Comparison of ENCODE assay signal across 12 mouse cellular contexts in genomic region chr1:180300997-180301396, GRCm38 (mm10).
"Had no signal": no experiment of that assay in that cellular context is flagged by ENCODE, and none has a peak within 500 bp of the region (broad histone marks: within the 10 kb centered on the region; RNA-seq: fewer than 3 reads in every experiment).

No protein-coding gene starts in this region.

- H3K27ac ChIP-seq: left cerebral cortex, adult 2 months; limb, embryonic 12.5 days; lung, embryonic 15.5 days; midbrain, embryonic 12.5 days had no signal

- DNase-seq: kidney, adult 8-10 months; kidney, postnatal 25 days; liver; liver, embryonic 13.5 days; liver, postnatal 0 days; right cerebral cortex, adult 18-20 months; right cerebral cortex, postnatal 25 days; thymus, postnatal 14 days had no signal

- H3K4me3 ChIP-seq: left cerebral cortex, adult 2 months; limb, embryonic 12.5 days; liver, embryonic 13.5 days; lung, embryonic 15.5 days; midbrain, embryonic 12.5 days had no signal
